Mouse (Mus musculus): ENCODE results near the gene Evl. TPM values are rescaled to one million over a fixed set of nuclear protein-coding genes. Genes with fewer than 3 reads are reported as not detected.

Evl gene
- total and polyA plus RNA-seq, 3 experiments, result 3.2 to 29.3 (median 11.3) TPM

GRCm38 (mm10) chr12:108590131-108590530 is 35.6 kb downstream of the Evl start:
- no peaks in the 10 kb centered on the region for H3K9me3 ChIP-seq (replicated peaks; ENCODE audit: low read length)
- in situ Hi-C loops (cut with MboI; ENCODE audit: low pct_ligation_motif_present, low pct_unique_long_range_greater_than_20kb, low sequenced_read_pairs) (no loop called here), dilution Hi-C loops (cut with MboI; ENCODE audit: extremely low pct_ligation_motif_present, extremely low pct_unique_long_range_greater_than_20kb, low sequenced_read_pairs) (no loop called here)
- no peak overlapping the region for H3K27ac ChIP-seq (ENCODE audit: insufficient read depth, low read depth)
- H3K4me1 ChIP-seq (ENCODE audit: control insufficient read depth in 1 of 2, insufficient read depth in 2 of 2), result no peaks in the 10 kb centered on the region
- H3K27me3 ChIP-seq (replicated peaks), result peaks cover 41% of the 10 kb centered on the region
- no peaks in the 10 kb centered on the region for H3K79me2 ChIP-seq (replicated peaks; ENCODE audit: control insufficient read depth, extremely low read depth, insufficient read depth, poor library complexity, severe bottlenecking)
- H3K4me3 ChIP-seq (replicated peaks in 1 of 3; ENCODE audit: low read depth in 2 of 3, low read length in 2 of 3, poor library complexity in 1 of 3), result no peak overlapping the region
- H3K4me2 ChIP-seq (ENCODE audit: insufficient read depth, low read depth, poor library complexity, severe bottlenecking), result no peak overlapping the region
- no peaks in the 10 kb centered on the region for H3K36me3 ChIP-seq (replicated peaks in 1 of 2; ENCODE audit: control insufficient read depth in 1 of 2, insufficient read depth in 1 of 2, low read length in 1 of 2)
- no peak overlapping the region for H3K9ac ChIP-seq (ENCODE audit: insufficient read depth, low read depth)
- TF ChIP-seq CTCF (conservative IDR thresholded peaks at IDR 0.05 in 1 of 2, IDR thresholded peaks at IDR 0.05 in 1 of 2; ENCODE audit: low read depth in 2 of 2, low read length in 2 of 2) (no peak), NELFE (IDR thresholded peaks at IDR 0.05; ENCODE audit: low read depth, low read length) (no peak)
- no peak for DNase-seq (ENCODE audit: extremely low read depth)

GRCm38 (mm10) chr12:108591586-108591985 is 37.1 kb downstream of the Evl start:
- in situ Hi-C loops (cut with MboI; ENCODE audit: low pct_ligation_motif_present, low pct_unique_long_range_greater_than_20kb, low sequenced_read_pairs) (no loop called here), dilution Hi-C loops (cut with MboI; ENCODE audit: extremely low pct_ligation_motif_present, extremely low pct_unique_long_range_greater_than_20kb, low sequenced_read_pairs) (no loop called here)
- Histone ChIP-seq H3K9me3 (replicated peaks; ENCODE audit: low read length) (no peaks in the 10 kb centered on the region), H3K36me3 (replicated peaks in 1 of 2; ENCODE audit: control insufficient read depth in 1 of 2, insufficient read depth in 1 of 2, low read length in 1 of 2) (no peaks in the 10 kb centered on the region), H3K4me2 (ENCODE audit: insufficient read depth, low read depth, poor library complexity, severe bottlenecking) (no peak overlapping the region), H3K4me1 (ENCODE audit: control insufficient read depth in 1 of 2, insufficient read depth in 2 of 2) (no peaks in the 10 kb centered on the region), H3K27ac (ENCODE audit: insufficient read depth, low read depth) (no peak overlapping the region), H3K4me3 (replicated peaks in 1 of 3; ENCODE audit: low read depth in 2 of 3, low read length in 2 of 3, poor library complexity in 1 of 3) (no peak overlapping the region), H3K27me3 (replicated peaks) (peaks cover 45% of the 10 kb centered on the region), H3K79me2 (replicated peaks; ENCODE audit: control insufficient read depth, extremely low read depth, insufficient read depth, poor library complexity, severe bottlenecking) (no peaks in the 10 kb centered on the region), H3K9ac (ENCODE audit: insufficient read depth, low read depth) (no peak overlapping the region)
- TF ChIP-seq CTCF (conservative IDR thresholded peaks at IDR 0.05 in 1 of 2, IDR thresholded peaks at IDR 0.05 in 1 of 2; ENCODE audit: low read depth in 2 of 2, low read length in 2 of 2) (no peak), POLR2A (IDR thresholded peaks at IDR 0.05; ENCODE audit: low read depth, low read length) (no peak), MAX (IDR thresholded peaks at IDR 0.05; ENCODE audit: low read length) (no peak), TCF12 (IDR thresholded peaks at IDR 0.05; ENCODE audit: low read depth, low read length) (no peak), NELFE (IDR thresholded peaks at IDR 0.05; ENCODE audit: low read depth, low read length) (no peak)
- no peak for DNase-seq (ENCODE audit: extremely low read depth)

- no peaks in the 10 kb centered on the region for H3K9me3 ChIP-seq (replicated peaks; ENCODE audit: low read length)
- in situ Hi-C loops (cut with MboI; ENCODE audit: low pct_ligation_motif_present, low pct_unique_long_range_greater_than_20kb, low sequenced_read_pairs) (no loop called here), dilution Hi-C loops (cut with MboI; ENCODE audit: extremely low pct_ligation_motif_present, extremely low pct_unique_long_range_greater_than_20kb, low sequenced_read_pairs) (no loop called here)
- no peaks in the 10 kb centered on the region for H3K4me1 ChIP-seq (ENCODE audit: control insufficient read depth in 1 of 2, insufficient read depth in 2 of 2)
- no peak overlapping the region for H3K4me2 ChIP-seq (ENCODE audit: insufficient read depth, low read depth, poor library complexity, severe bottlenecking)
- no peaks in the 10 kb centered on the region for H3K79me2 ChIP-seq (replicated peaks; ENCODE audit: control insufficient read depth, extremely low read depth, insufficient read depth, poor library complexity, severe bottlenecking)
- H3K9ac ChIP-seq (ENCODE audit: insufficient read depth, low read depth), result no peak overlapping the region
- H3K27me3 ChIP-seq (replicated peaks), result peaks cover 54% of the 10 kb centered on the region
- no peak overlapping the region for H3K27ac ChIP-seq (ENCODE audit: insufficient read depth, low read depth)
- H3K4me3 ChIP-seq (replicated peaks in 1 of 3; ENCODE audit: low read depth in 2 of 3, low read length in 2 of 3, poor library complexity in 1 of 3), result no peak overlapping the region
- no peak for TF ChIP-seq KAT2A (IDR thresholded peaks at IDR 0.05; ENCODE audit: insufficient replicate concordance, low read length)
- TF ChIP-seq ZNF384 (IDR thresholded peaks at IDR 0.05; ENCODE audit: low read depth, low read length), result no peak
- TF ChIP-seq RAD21 (IDR thresholded peaks at IDR 0.05; ENCODE audit: low read depth, low read length), result no peak
- TF ChIP-seq PAX5 (IDR thresholded peaks at IDR 0.05; ENCODE audit: low read length), result no peak
- no peak for TF ChIP-seq IRF4 (IDR thresholded peaks at IDR 0.05; ENCODE audit: low read depth, low read length)
- TF ChIP-seq CTCF (conservative IDR thresholded peaks at IDR 0.05 in 1 of 2, IDR thresholded peaks at IDR 0.05 in 1 of 2; ENCODE audit: low read depth in 2 of 2, low read length in 2 of 2), result no peak
- TF ChIP-seq USF1 (IDR thresholded peaks at IDR 0.05; ENCODE audit: low read depth, low read length), result no peak
- no peak for TF ChIP-seq E2F4 (IDR thresholded peaks at IDR 0.05; ENCODE audit: insufficient replicate concordance, low read depth, low read length)
- no peak for TF ChIP-seq EP300 (IDR thresholded peaks at IDR 0.05; ENCODE audit: low read length)
- TF ChIP-seq RCOR1 (conservative IDR thresholded peaks at IDR 0.05; ENCODE audit: low read depth, low read length), result no peak
- no peak for TF ChIP-seq NRF1 (IDR thresholded peaks at IDR 0.05; ENCODE audit: low read depth, low read length)
- no peak for TF ChIP-seq BHLHE40 (IDR thresholded peaks at IDR 0.05; ENCODE audit: low read depth, low read length)
- no peak for TF ChIP-seq ELF1 (IDR thresholded peaks at IDR 0.05; ENCODE audit: low read depth, low read length)
- no peak for TF ChIP-seq ZMIZ1 (IDR thresholded peaks at IDR 0.05; ENCODE audit: low read depth, low read length)
- TF ChIP-seq MXI1 (IDR thresholded peaks at IDR 0.05; ENCODE audit: low read depth, low read length), result no peak
- TF ChIP-seq HCFC1 (IDR thresholded peaks at IDR 0.05; ENCODE audit: low read depth, low read length), result no peak
- TF ChIP-seq JUN (IDR thresholded peaks at IDR 0.05; ENCODE audit: insufficient read depth, low read depth, low read length), result no peak
- H3K36me3 ChIP-seq (replicated peaks in 1 of 2; ENCODE audit: control insufficient read depth in 1 of 2, insufficient read depth in 1 of 2, low read length in 1 of 2), result no peaks in the 10 kb centered on the region
- no peak for DNase-seq (ENCODE audit: extremely low read depth)
These were observed 38.3 kb downstream of the Evl start for GRCm38 (mm10) chr12:108592866-108593265.
